Mouse (Mus musculus) lung, embryonic 14.5 days (tissue): Measurements from ENCODE around the gene Omt2b. TPM values are rescaled to one million over a fixed set of nuclear protein-coding genes. Genes with fewer than 3 reads are reported as not detected.
"Not testable (repeated sequence)": the region's sequence is repeated elsewhere in the genome, so short reads cannot be mapped to it uniquely, and the experiment has no call there.

Source experiments
- ATAC-seq: fragments of 200-750 bp; cut with Nextera tagmentation; 2 replicates; pipeline ENCODE4 v1.8.0; 2017; ENCODE audit warnings: mild to moderate bottlenecking, moderate TSS enrichment, moderate library complexity; ENCODE audit not compliant: insufficient read depth
- DNase-seq: peaks from one replicate; pipeline ENCODE4 v3.0.0-alpha.2; 2015
- H3K27ac ChIP-seq: fragments of 300-500 bp; sonication (generic); 2 replicates; pipeline ENCODE4 v1.5.1; 2014; ENCODE audit warnings: low read depth, mild to moderate bottlenecking, moderate library complexity
- H3K27me3 ChIP-seq: fragments of 300-500 bp; sonication (generic); 2 replicates; pipeline ENCODE4 v1.6.1; 2014; ENCODE audit warnings: low read length, control low read depth; ENCODE audit not compliant: insufficient read depth
- H3K36me3 ChIP-seq: fragments of 300-500 bp; sonication (generic); 2 replicates; pipeline ENCODE4 v1.6.1; 2014; ENCODE audit warnings: control low read depth; ENCODE audit not compliant: insufficient read depth
- H3K4me1 ChIP-seq: fragments of 300-500 bp; sonication (generic); 2 replicates; pipeline ENCODE4 v1.6.1; 2014; ENCODE audit warnings: antibody characterized with exemption, control low read depth; ENCODE audit not compliant: insufficient read depth
- H3K4me2 ChIP-seq: fragments of 300-500 bp; sonication (generic); 2 replicates; pipeline ENCODE4 v1.6.1; 2014; ENCODE audit warnings: mild to moderate bottlenecking
- H3K4me3 ChIP-seq: fragments of 300-500 bp; sonication (generic); 2 replicates; pipeline ENCODE4 v1.5.1; 2014; ENCODE audit warnings: low read depth, low read length
- H3K9ac ChIP-seq: fragments of 300-500 bp; sonication (generic); 2 replicates; pipeline ENCODE4 v1.6.1; 2014
- H3K9me3 ChIP-seq: fragments of 300-500 bp; sonication (generic); 2 replicates; pipeline ENCODE4 v1.6.1; 2016; ENCODE audit warnings: low read depth, low read length, control low read depth
- CTCF ChIP-seq: IDR thresholded peaks from 2 replicates; pipeline ENCODE4 v1.5.1; 2016; ENCODE audit warnings: antibody characterized with exemption, low read depth
- WGBS: fragments of 180-500 bp; shearing (Covaris S2); extraction: QIAGEN DNeasy Blood & Tissue Kit; methylation state at CpG from one replicate; pipeline ENCODE4 v1.1.7; 2014; 5-methylcytosine and 5-hydroxymethylcytosine counted together
- polyA plus RNA-seq: library from polyadenylated mRNA; unstranded; fragments of >200 nt; fragmentation: Nextera tagmentation; extraction: Ambion mirVana; gene quantifications from 2 replicates; pipeline ENCODE4 v1.2.1, GENCODE M21; 2014

The Omt2b gene
- not detected in 2 replicates for polyA plus RNA-seq

GRCm38 (mm10) chr9:78327289-78327688 is at the start of gene Omt2b:
TSS of gene Omt2b (plus strand) at chr9:78327589.
- H3K27me3 ChIP-seq, H3K27ac ChIP-seq, H3K4me1 ChIP-seq, H3K36me3 ChIP-seq, H3K9me3 ChIP-seq, H3K4me2 ChIP-seq, ATAC-seq, DNase-seq, H3K9ac ChIP-seq, H3K4me3 ChIP-seq: not testable (repeated sequence)
- 50% methylated on average over 1 of the region's 1 CpGs for WGBS

GRCm38 (mm10) chr9:78282002-78282711 is 45.2 kb upstream of the Omt2b start:
- H3K9ac ChIP-seq, H3K27ac ChIP-seq, H3K9me3 ChIP-seq, H3K27me3 ChIP-seq, H3K4me1 ChIP-seq, H3K4me2 ChIP-seq, H3K36me3 ChIP-seq, H3K4me3 ChIP-seq: not testable (repeated sequence)
- peak; percentile 25 for DNase-seq
- 62% methylated on average over 3 of the region's 4 CpGs for WGBS
- ATAC-seq: peak; percentile 60; the same call in 1 of the 2 replicates

- not testable (repeated sequence) for H3K27ac ChIP-seq, H3K27me3 ChIP-seq, H3K9me3 ChIP-seq, ATAC-seq, H3K4me3 ChIP-seq, H3K36me3 ChIP-seq, H3K4me1 ChIP-seq, H3K4me2 ChIP-seq, H3K9ac ChIP-seq, DNase-seq
- WGBS: 46% methylated on average over 1 of the region's 1 CpGs
These were observed 38.3 kb upstream of the Omt2b start for GRCm38 (mm10) chr9:78289063-78289462.

- H3K9me3 ChIP-seq, H3K4me3 ChIP-seq, DNase-seq, H3K36me3 ChIP-seq, ATAC-seq, H3K4me1 ChIP-seq, H3K27me3 ChIP-seq, H3K27ac ChIP-seq, H3K9ac ChIP-seq, H3K4me2 ChIP-seq: not testable (repeated sequence)
- WGBS: 70% methylated on average over 3 of the region's 3 CpGs
These were observed 37.7 kb upstream of the Omt2b start, which contains the start of gene Gm10639 for GRCm38 (mm10) chr9:78289723-78290122. TSS of gene Gm10639 (plus strand) at chr9:78289923.

GRCm38 (mm10) chr9:78292462-78292861 is 34.9 kb upstream of the Omt2b start:
- not testable (repeated sequence) for H3K27ac ChIP-seq, DNase-seq, H3K36me3 ChIP-seq, H3K9ac ChIP-seq, H3K4me3 ChIP-seq, H3K4me1 ChIP-seq, H3K9me3 ChIP-seq, H3K4me2 ChIP-seq, H3K27me3 ChIP-seq
- 45% methylated on average over 8 of the region's 8 CpGs for WGBS
- peak; percentile 84 for ATAC-seq

GRCm38 (mm10) chr9:78293683-78294082 is 33.7 kb upstream of the Omt2b start:
- not testable (repeated sequence) for DNase-seq, H3K4me3 ChIP-seq, H3K4me1 ChIP-seq, H3K4me2 ChIP-seq, H3K9me3 ChIP-seq, H3K9ac ChIP-seq, H3K27me3 ChIP-seq, ATAC-seq, H3K27ac ChIP-seq, H3K36me3 ChIP-seq
- 78% methylated on average over 1 of the region's 1 CpGs for WGBS

- not testable (repeated sequence) for H3K36me3 ChIP-seq, ATAC-seq, H3K4me1 ChIP-seq, DNase-seq, H3K9me3 ChIP-seq, H3K27ac ChIP-seq, H3K27me3 ChIP-seq, H3K4me3 ChIP-seq, H3K9ac ChIP-seq, H3K4me2 ChIP-seq
- WGBS: 73% methylated on average over 5 of the region's 7 CpGs
These were observed 32.6 kb upstream of the Omt2b start for GRCm38 (mm10) chr9:78294781-78295180.

GRCm38 (mm10) chr9:78296089-78296488 is 31.3 kb upstream of the Omt2b start:
- DNase-seq: peak; percentile 78
- not testable (repeated sequence) for H3K27ac ChIP-seq, H3K27me3 ChIP-seq, H3K36me3 ChIP-seq, H3K9ac ChIP-seq, H3K4me2 ChIP-seq, H3K9me3 ChIP-seq, H3K4me1 ChIP-seq, H3K4me3 ChIP-seq
- 6% methylated on average over 6 of the region's 6 CpGs for WGBS
- ATAC-seq: 0 out of 2 replicates have a peak, but pooled peaks have one; percentile 35
- TF ChIP-seq CTCF: peak; percentile 80
